Mouse (Mus musculus): ENCODE results near the gene Alg3. TPM values are rescaled to one million over a fixed set of nuclear protein-coding genes. Genes with fewer than 3 reads are reported as not detected.

Alg3 gene
- total RNA-seq, 2 experiments from 2014 or later = 11.7 to 13.4 TPM

GRCm38 (mm10) chr16:20610501-20611356, 806 bp downstream of the Alg3 start:
- DNase-seq (ENCODE audit: low spot score in 2 of 2) = peak; percentile 64 to 81

DNA sequence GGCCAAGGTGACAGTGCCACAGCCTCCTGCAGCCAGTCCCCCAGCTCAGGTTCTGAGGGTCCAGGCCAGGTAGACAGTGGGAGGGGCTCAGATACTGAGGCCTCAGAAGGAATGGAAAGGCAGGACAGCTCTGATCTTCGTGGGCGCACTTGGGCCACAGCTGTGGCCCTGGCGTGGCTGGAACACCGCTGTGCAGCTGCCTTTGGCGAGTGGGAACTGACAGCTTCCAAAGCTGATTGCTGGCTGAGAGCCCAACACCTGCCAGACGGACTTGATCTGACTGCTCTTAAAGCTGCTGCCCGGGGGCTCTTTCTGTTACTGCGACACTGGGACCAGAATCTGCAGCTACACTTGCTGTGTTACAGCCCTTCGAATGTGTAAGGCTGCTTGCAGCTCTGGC, 6.8 kb downstream of the Alg3 start:
- no peak for DNase-seq (ENCODE audit: low spot score in 2 of 2)

GRCm38 (mm10) chr16:20600511-20600910, 11.0 kb downstream of the Alg3 start:
- DNase-seq (ENCODE audit: low spot score in 2 of 2) = peak in 1 of 2 experiments; percentile 35

DNA sequence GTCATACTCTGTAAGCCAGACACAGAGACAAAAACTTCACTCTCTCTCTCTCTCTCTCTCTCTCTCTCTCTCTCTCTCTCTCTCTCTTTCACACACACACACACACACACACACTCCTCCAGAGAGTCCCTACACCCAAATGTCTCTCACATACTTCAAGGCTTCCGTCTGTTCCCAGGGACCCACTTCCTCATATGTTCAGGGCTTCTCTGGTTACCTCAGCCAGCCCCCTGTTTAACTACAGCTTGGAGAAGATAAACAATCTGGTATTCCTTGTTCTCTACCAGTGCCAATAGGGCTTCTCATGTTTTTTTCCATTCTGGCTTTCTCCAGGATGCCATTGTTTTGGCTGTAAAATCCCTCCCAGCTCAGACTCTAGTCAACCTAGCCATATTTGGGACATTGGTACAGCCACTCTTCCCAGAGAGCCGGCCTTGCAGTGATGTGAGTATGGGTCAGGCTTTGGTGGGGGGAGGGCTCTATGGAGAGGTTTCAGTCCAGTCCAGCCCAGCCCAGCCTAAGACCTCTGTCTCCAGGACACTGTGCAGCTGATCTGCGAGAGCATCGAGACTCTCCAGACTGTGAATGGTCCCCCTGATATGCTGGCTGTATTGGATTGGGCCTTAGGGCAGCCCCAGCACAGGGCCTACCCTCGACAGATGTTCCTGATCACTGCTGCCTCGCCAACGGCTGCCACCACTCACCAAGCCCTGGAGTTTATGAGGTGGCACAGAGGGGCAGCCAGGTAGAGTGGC, 14.7 kb downstream of the Alg3 start:
- DNase-seq (ENCODE audit: low spot score in 2 of 2) = no peak

GRCm38 (mm10) chr16:20595737-20596136, 15.8 kb downstream of the Alg3 start:
- no peak for DNase-seq (ENCODE audit: low spot score in 2 of 2)

DNA sequence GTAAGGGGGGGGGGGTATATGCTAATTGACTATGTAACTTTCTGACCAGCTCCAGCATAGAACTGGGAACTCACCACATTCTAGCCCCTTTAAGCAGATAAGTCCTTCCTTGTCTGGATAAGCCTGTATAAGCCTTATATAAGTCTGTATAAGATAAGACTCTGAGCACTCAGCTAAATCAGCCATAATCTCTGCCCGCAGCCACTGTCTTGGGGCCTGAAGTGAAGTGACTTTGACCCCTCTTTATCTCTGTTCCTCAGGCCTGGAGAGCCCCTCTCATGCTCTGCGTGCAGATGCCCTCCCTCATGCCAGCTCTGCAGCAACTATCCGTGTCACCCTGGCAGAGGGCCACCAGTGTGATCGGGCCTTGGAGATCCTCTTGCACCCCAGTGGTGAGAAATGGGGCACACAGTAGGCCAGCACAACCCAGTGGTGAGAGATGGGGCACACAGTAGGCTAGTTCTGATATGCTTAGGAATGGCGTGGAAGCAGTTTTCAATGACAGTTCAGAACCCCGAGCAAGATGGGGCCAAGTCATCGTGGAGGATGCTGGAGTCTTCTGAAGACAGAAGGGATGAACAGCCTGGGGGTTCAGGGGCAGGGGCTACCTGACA, 16.4 kb downstream of the Alg3 start:
- DNase-seq (ENCODE audit: low spot score in 2 of 2) = no peak

DNA sequence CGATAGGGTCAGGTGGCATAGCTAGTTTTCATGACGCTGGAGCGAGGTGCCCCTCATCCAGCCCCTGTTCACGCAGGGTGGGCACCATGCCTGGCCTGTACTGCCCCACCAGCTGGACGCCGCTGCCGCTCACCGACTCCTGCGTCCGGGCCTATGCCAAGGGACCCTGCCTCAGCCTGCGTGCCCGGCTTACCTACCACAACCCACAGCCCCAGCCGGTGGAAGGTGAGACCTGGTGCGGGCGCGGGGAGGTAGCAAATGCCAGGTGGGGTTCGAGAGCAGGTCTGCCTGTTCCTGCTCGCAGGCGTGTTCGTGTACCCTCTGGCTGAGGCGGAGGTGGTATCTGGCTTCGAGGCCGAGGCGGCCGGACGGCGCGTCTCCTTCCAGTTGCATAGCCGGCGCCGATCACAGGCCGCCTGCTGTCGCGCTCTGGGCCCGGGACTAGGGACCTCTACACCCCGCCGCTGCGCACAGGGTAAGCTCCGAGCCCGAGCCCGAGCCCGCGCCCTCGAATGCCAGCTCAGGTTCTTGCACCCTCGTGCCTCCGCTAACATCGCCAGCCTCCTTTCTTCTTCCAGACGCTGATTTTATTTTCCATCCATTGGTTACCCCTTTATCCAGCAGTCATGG, 20.3 kb downstream of the Alg3 start:
- DNase-seq (ENCODE audit: low spot score in 2 of 2) = no peak

- DNase-seq (ENCODE audit: low spot score in 2 of 2) = no peak
Observed at GRCm38 (mm10) chr16:20590680-20591038, 20.9 kb downstream of the Alg3 start.

DNA sequence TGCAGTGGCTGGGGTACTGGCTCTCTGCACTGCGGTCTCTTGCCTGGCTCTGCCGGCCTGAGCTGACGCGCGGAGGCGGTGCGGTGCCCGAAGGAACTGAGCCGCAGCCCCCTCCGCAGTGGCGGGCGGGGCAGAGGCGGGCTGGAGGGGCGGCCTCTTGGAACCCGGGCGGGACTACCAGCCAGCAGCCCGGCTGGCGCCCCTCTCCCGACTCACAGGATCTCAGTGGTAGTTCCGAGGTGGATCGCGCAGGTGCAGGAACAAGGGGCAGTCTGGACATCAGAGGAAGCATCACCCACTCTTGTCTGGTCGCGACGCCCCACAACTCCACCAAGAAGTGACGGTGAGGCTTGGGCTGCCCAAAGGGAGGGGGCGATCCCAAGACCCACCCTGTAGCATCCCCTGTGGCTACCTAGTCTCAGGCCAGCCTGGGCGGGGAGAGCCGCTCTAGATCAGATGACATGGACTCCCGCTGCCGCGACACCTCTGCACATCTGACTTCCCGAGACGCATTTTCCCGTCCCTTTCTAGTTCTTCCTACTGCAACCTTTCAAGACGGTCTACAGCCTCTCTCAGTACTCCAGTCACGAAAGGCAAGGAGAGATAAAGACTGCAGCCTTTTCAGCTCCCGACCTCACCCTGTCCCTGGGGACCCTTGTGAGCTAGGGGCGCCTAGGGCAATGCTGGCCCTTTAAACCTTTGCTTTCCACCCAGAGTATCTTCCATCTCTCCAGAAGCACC, 21.4 kb downstream of the Alg3 start:
- peak; percentile 58 to 77 for DNase-seq (ENCODE audit: low spot score in 2 of 2)

GRCm38 (mm10) chr16:20589366-20589938, 22.1 kb downstream of the Alg3 start, which contains the start of gene Vwa5b2:
Gene Vwa5b2 (plus strand): TSS chr16:20589471.
- DNase-seq (ENCODE audit: low spot score in 2 of 2) = peak; percentile 24 to 44

- no peak for DNase-seq (ENCODE audit: low spot score in 2 of 2)
Observed at GRCm38 (mm10) chr16:20565075-20565474, 46.5 kb downstream of the Alg3 start.

DNA sequence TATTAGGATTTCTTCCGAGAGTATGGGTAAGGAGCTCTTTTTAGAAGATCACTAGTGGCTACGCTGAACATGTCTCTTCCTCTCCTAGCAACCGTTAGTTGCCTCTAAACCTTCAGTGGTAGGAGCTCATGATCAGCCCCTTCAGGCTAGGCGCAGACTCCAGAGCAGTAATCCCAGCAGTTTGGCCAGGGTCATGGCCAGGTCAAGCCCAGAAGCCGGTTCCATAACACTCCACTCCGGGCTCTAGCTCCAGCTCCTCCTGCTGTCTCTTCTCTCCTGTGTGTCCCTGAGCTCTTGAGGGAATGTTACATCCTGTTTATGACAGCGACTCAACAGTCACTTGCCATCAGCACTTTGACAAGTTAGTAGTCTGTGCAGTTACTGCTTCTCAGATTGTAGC, 54.2 kb downstream of the Alg3 start:
- DNase-seq (ENCODE audit: low spot score in 2 of 2) = no peak

Small RNA genes within 50 kb of the gene (microRNA-seq; reads per million reads assigned to microRNA genes)
- 608 to 719 reads per million in 2 experiments for gene Mir1224

Other genes with a start within 250 kb of the Alg3 start
- gene Abcc5, start 185.3 kb downstream of the Alg3 start, total RNA-seq (2021) = 100 to 1,000 TPM; 208 to 216 TPM
- gene Eif2b5, start 112.9 kb downstream of the Alg3 start, total RNA-seq (2021) = 10 to 100 TPM; 55.8 to 65.4 TPM
- gene Dvl3, start 94.8 kb downstream of the Alg3 start, total RNA-seq (2021) = 10 to 100 TPM; 57.0 to 57.5 TPM
- gene Ap2m1, start 76.3 kb downstream of the Alg3 start, total RNA-seq (2021) = 100 to 1,000 TPM; 826 to 873 TPM
- gene Abcf3, start 63.2 kb downstream of the Alg3 start, total RNA-seq (2021) = 100 to 1,000 TPM; 100 to 120 TPM
- gene Vwa5b2, start 22.3 kb downstream of the Alg3 start, total RNA-seq (2021) = 10 to 100 TPM; 50.1 to 62.9 TPM
- 1 to 10 TPM; 1.9 to 2.9 TPM for gene Eef1akmt4, start 142 bp downstream of the Alg3 start, total RNA-seq (2021)
- not detected for gene Gm49333, start 125 bp downstream of the Alg3 start, total RNA-seq (2021)
- gene Camk2n2, start 9.6 kb upstream of the Alg3 start, total RNA-seq (2021) = 100 to 1,000 TPM; 189 to 201 TPM
- gene Ece2, start 18.1 kb upstream of the Alg3 start, total RNA-seq (2021) = 10 to 100 TPM; 23.7 to 27.6 TPM
- 100 to 1,000 TPM; 223 to 226 TPM for gene Psmd2, start 39.9 kb upstream of the Alg3 start, total RNA-seq (2021)
- 100 to 1,000 TPM; 262 to 265 TPM for gene Eif4g1, start 56.6 kb upstream of the Alg3 start, total RNA-seq (2021)
- 100 to 1,000 TPM; 320 to 327 TPM for gene Fam131a, start 81.5 kb upstream of the Alg3 start, total RNA-seq (2021)
- gene Polr2h, start 105.9 kb upstream of the Alg3 start, total RNA-seq (2021) = 10 to 100 TPM; 27.6 to 30.2 TPM
- gene Clcn2, start 106.0 kb upstream of the Alg3 start, total RNA-seq (2021) = 10 to 100 TPM; 54.8 to 67.2 TPM
- gene Chrd, start 121.4 kb upstream of the Alg3 start, total RNA-seq (2021) = 10 to 100 TPM; 39.9 to 47.0 TPM
- 1 to 10 TPM; 3.7 to 6.0 TPM for gene Thpo, start 122.8 kb upstream of the Alg3 start, total RNA-seq (2021)

All from left cerebral cortex, adult 18-20 months (tissue).